In the genomic region with DNA sequence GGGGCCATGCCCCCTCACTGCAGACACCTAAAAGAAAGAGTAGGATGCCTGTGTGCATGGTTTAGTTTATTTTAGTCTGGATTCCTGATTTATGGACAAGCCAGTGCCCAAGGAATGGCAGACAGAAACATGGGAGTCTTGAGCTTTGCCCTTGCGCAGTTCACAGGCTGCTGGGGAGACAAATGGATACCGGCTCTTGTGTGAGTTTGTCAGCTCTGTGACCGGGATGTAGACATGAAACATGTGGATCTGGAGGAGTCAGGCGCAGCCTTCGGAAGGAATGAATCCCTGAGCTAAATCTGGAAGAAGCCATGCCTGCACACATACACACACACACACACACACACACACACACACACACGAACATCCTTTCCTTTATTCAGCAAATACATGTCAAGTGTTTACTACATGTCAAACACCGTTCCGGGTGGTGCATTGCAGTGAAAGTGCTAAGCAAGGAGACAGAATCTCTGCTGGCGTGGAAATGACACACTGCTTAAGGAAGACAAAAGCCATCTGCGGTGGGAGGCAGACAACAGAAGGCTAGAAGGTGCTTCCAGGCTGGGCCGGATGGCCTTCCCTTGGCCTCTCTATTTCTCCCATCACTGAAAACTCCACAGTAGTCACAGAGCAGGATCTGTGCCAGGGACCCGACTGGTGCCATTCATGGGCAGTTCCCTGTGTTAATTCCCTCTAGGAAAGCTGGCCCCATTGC, we compare ENCODE assay signal across 18 mouse cellular contexts.
A peak's percentile ranks its signal among the peaks of the same experiment; 100 is the strongest.
DNase-seq lines count a peak whose midpoint lies in the region; ATAC-seq and TF ChIP-seq lines count a peak whose summit lies in the region.
"Had no signal": no experiment of that assay in that cellular context is flagged by ENCODE, and none has a peak within 500 bp of the region (broad histone marks: within the 10 kb centered on the region; RNA-seq: fewer than 3 reads in every experiment).

No protein-coding gene starts in this region.

- no peak for DNase-seq in kidney, adult 11 months
- DNase-seq in lung, embryonic 14.5 days = peak; percentile 26
- DNase-seq in lung, postnatal 4 days = no peak
- no peak for DNase-seq in lung, postnatal 10 days
- DNase-seq: adrenal gland, adult 8-10 months; gastrocnemius, postnatal 10 days; heart, postnatal 4 days; lung, postnatal 36 days had no signal

- no peaks in the 10 kb centered on the region for H3K9me3 ChIP-seq in forebrain, embryonic 13.5 days (replicated peaks)
- no peaks in the 10 kb centered on the region for H3K9me3 ChIP-seq in forebrain, embryonic 12.5 days
- H3K9me3 ChIP-seq in kidney, embryonic 14.5 days (ENCODE audit: control insufficient read depth, low read length) = no peaks in the 10 kb centered on the region
- H3K9me3 ChIP-seq in lung, embryonic 14.5 days (ENCODE audit: low read depth, low read length) = no peaks in the 10 kb centered on the region
- H3K9me3 ChIP-seq in intestine, embryonic 15.5 days = no peaks in the 10 kb centered on the region
- H3K9me3 ChIP-seq: embryonic facial prominence, embryonic 13.5 days; limb, embryonic 12.5 days; liver, embryonic 15.5 days; neural tube, embryonic 13.5 days had no signal

- H3K27ac ChIP-seq in forebrain, embryonic 13.5 days = peak overlapping the region; percentile 33; the same call in 1 of the 2 replicates
- H3K27ac ChIP-seq in forebrain, embryonic 12.5 days = no peak overlapping the region
- no peak overlapping the region for H3K27ac ChIP-seq in kidney, embryonic 14.5 days (ENCODE audit: low read depth, low read length)
- H3K27ac ChIP-seq in lung, embryonic 14.5 days (ENCODE audit: low read depth) = no peak overlapping the region
- H3K27ac ChIP-seq in intestine, embryonic 15.5 days = 0 out of 2 replicates have a peak overlapping the region, but pooled peaks have one; percentile 40
- H3K27ac ChIP-seq: embryonic facial prominence, embryonic 13.5 days; limb, embryonic 12.5 days; liver, embryonic 15.5 days; neural tube, embryonic 13.5 days had no signal

- no peaks in the 10 kb centered on the region for H3K27me3 ChIP-seq in forebrain, embryonic 13.5 days
- no peaks in the 10 kb centered on the region for H3K27me3 ChIP-seq in forebrain, embryonic 12.5 days
- no peaks in the 10 kb centered on the region for H3K27me3 ChIP-seq in kidney, embryonic 14.5 days (ENCODE audit: control insufficient read depth, insufficient read depth, low read length)
- H3K27me3 ChIP-seq in lung, embryonic 14.5 days (ENCODE audit: insufficient read depth, low read length) = no peaks in the 10 kb centered on the region
- no peaks in the 10 kb centered on the region for H3K27me3 ChIP-seq in intestine, embryonic 15.5 days (replicated peaks)
- H3K27me3 ChIP-seq: embryonic facial prominence, embryonic 13.5 days; limb, embryonic 12.5 days; liver, embryonic 15.5 days; neural tube, embryonic 13.5 days had no signal

- H3K4me2 ChIP-seq in forebrain, embryonic 13.5 days = no peak overlapping the region
- H3K4me2 ChIP-seq in forebrain, embryonic 12.5 days = no peak overlapping the region
- no peak overlapping the region for H3K4me2 ChIP-seq in kidney, embryonic 14.5 days (replicated peaks; ENCODE audit: low read depth, low read length)
- H3K4me2 ChIP-seq in lung, embryonic 14.5 days = no peak overlapping the region
- no peak overlapping the region for H3K4me2 ChIP-seq in intestine, embryonic 15.5 days (replicated peaks)
- H3K4me2 ChIP-seq: embryonic facial prominence, embryonic 13.5 days; heart, embryonic 11.5 days; limb, embryonic 12.5 days; liver, embryonic 15.5 days; neural tube, embryonic 13.5 days had no signal

- no peak for TF ChIP-seq CTCF in lung, embryonic 14.5 days (IDR thresholded peaks at IDR 0.05; ENCODE audit: low read depth)

- no peak overlapping the region for H3K4me3 ChIP-seq in forebrain, embryonic 13.5 days
- H3K4me3 ChIP-seq in forebrain, embryonic 12.5 days (replicated peaks) = no peak overlapping the region
- H3K4me3 ChIP-seq in kidney, embryonic 14.5 days (ENCODE audit: low read length) = no peak overlapping the region
- no peak overlapping the region for H3K4me3 ChIP-seq in lung, embryonic 14.5 days (ENCODE audit: low read depth, low read length)
- H3K4me3 ChIP-seq in intestine, embryonic 15.5 days (replicated peaks) = no peak overlapping the region
- H3K4me3 ChIP-seq: embryonic facial prominence, embryonic 13.5 days; limb, embryonic 12.5 days; liver, embryonic 15.5 days; neural tube, embryonic 13.5 days had no signal

- WGBS in forebrain, embryonic 13.5 days = 73% methylated on average over 12 of the region's 12 CpGs
- WGBS in forebrain, embryonic 12.5 days = 83% methylated on average over 12 of the region's 12 CpGs
- WGBS in kidney, embryonic 14.5 days = 27% methylated on average over 12 of the region's 12 CpGs
- 37% methylated on average over 12 of the region's 12 CpGs for WGBS in lung, embryonic 14.5 days
- 35% methylated on average over 12 of the region's 12 CpGs for WGBS in intestine, embryonic 15.5 days

- peak; percentile 79 for ATAC-seq in forebrain, embryonic 13.5 days
- ATAC-seq in forebrain, embryonic 12.5 days (ENCODE audit: low FRiP score) = no peak
- peak; percentile 72; the same call in 1 of the 2 replicates for ATAC-seq in kidney, embryonic 14.5 days (ENCODE audit: low FRiP score, low TSS enrichment)
- no peak for ATAC-seq in lung, embryonic 14.5 days (ENCODE audit: insufficient read depth)
- no peak for ATAC-seq in intestine, embryonic 15.5 days
- ATAC-seq: midbrain, embryonic 16.5 days had no signal

- H3K36me3 ChIP-seq in forebrain, embryonic 13.5 days (ENCODE audit: poor library complexity, severe bottlenecking) = no peaks in the 10 kb centered on the region
- no peaks in the 10 kb centered on the region for H3K36me3 ChIP-seq in forebrain, embryonic 12.5 days (replicated peaks)
- H3K36me3 ChIP-seq in kidney, embryonic 14.5 days (ENCODE audit: control insufficient read depth, insufficient read depth, low read length) = no peaks in the 10 kb centered on the region
- H3K36me3 ChIP-seq in lung, embryonic 14.5 days (ENCODE audit: insufficient read depth) = no peaks in the 10 kb centered on the region
- H3K36me3 ChIP-seq in intestine, embryonic 15.5 days = no peaks in the 10 kb centered on the region
- H3K36me3 ChIP-seq: embryonic facial prominence, embryonic 13.5 days; limb, embryonic 12.5 days; liver, embryonic 15.5 days; neural tube, embryonic 13.5 days had no signal

- H3K9ac ChIP-seq in forebrain, embryonic 13.5 days = no peak overlapping the region
- no peak overlapping the region for H3K9ac ChIP-seq in forebrain, embryonic 12.5 days
- H3K9ac ChIP-seq in kidney, embryonic 14.5 days (ENCODE audit: low read depth, low read length) = no peak overlapping the region
- no peak overlapping the region for H3K9ac ChIP-seq in lung, embryonic 14.5 days
- no peak overlapping the region for H3K9ac ChIP-seq in intestine, embryonic 15.5 days
- H3K9ac ChIP-seq: embryonic facial prominence, embryonic 13.5 days; limb, embryonic 12.5 days; liver, embryonic 15.5 days; neural tube, embryonic 13.5 days had no signal

- peaks cover 26% of the 10 kb centered on the region for H3K4me1 ChIP-seq in forebrain, embryonic 13.5 days
- peaks cover 11% of the 10 kb centered on the region; the same call in 1 of the 2 replicates for H3K4me1 ChIP-seq in forebrain, embryonic 12.5 days
- H3K4me1 ChIP-seq in kidney, embryonic 14.5 days (ENCODE audit: control insufficient read depth, insufficient read depth, low read length) = 0 out of 2 replicates have a peak, but pooled peaks cover 4% of the 10 kb centered on the region
- no peaks in the 10 kb centered on the region for H3K4me1 ChIP-seq in lung, embryonic 14.5 days (ENCODE audit: insufficient read depth)
- H3K4me1 ChIP-seq in intestine, embryonic 15.5 days (replicated peaks) = peaks cover 6% of the 10 kb centered on the region; the same call in 1 of the 2 replicates
- H3K4me1 ChIP-seq: liver, embryonic 15.5 days had no signal

Comparison
In these comparisons a context has a peak if more than half of its experiments do, and no peak if none do; other contexts are left out.
1. ATAC-seq: peak in forebrain, embryonic 13.5 days (single experiment) and kidney, embryonic 14.5 days (single experiment); none in forebrain, embryonic 12.5 days (single experiment), lung, embryonic 14.5 days (single experiment) and intestine, embryonic 15.5 days (single experiment).
2. H3K27ac ChIP-seq: peak in forebrain, embryonic 13.5 days (single experiment) and intestine, embryonic 15.5 days (single experiment); none in forebrain, embryonic 12.5 days (single experiment), kidney, embryonic 14.5 days (single experiment) and lung, embryonic 14.5 days (single experiment).